Mouse (Mus musculus): ENCODE results near the gene Atg2a.
"Not testable (repeated sequence)": the region's sequence is repeated elsewhere in the genome, so short reads cannot be mapped to it uniquely, and the experiment has no call there.

Atg2a gene

GRCm38 (mm10) chr19:6297641-6298040 is 56.2 kb downstream of the Atg2a start:
- no peak for DNase-seq

GRCm38 (mm10) chr19:6299003-6299402 is 57.5 kb downstream of the Atg2a start:
- no peak for DNase-seq

GRCm38 (mm10) chr19:6299450-6300267 is 58.2 kb downstream of the Atg2a start:
- DNase-seq: no peak

- peak; percentile 28 for DNase-seq
Observed at GRCm38 (mm10) chr19:6300402-6300841, 59.0 kb downstream of the Atg2a start.

GRCm38 (mm10) chr19:6302114-6302513 is 60.6 kb downstream of the Atg2a start:
- no peak for DNase-seq

- DNase-seq: no peak
Observed at GRCm38 (mm10) chr19:6302522-6302921, 61.1 kb downstream of the Atg2a start.

GRCm38 (mm10) chr19:6303831-6304230 is 62.4 kb downstream of the Atg2a start:
- DNase-seq: no peak

GRCm38 (mm10) chr19:6304787-6305516 is 63.5 kb downstream of the Atg2a start:
- peak; percentile 91 for DNase-seq

- no peak for DNase-seq
Observed at GRCm38 (mm10) chr19:6305517-6306115, 64.1 kb downstream of the Atg2a start.

GRCm38 (mm10) chr19:6306137-6306551 is 64.7 kb downstream of the Atg2a start, which contains the start of gene Cdc42bpg:
Cdc42bpg (plus strand) TSS chr19:6306456.
- peak; percentile 86 for DNase-seq

- peak; percentile 84 for DNase-seq
Observed at GRCm38 (mm10) chr19:6306586-6306985, 65.1 kb downstream of the Atg2a start.

GRCm38 (mm10) chr19:6307733-6308531 is 66.5 kb downstream of the Atg2a start:
- DNase-seq: no peak

- no peak for DNase-seq
Observed at GRCm38 (mm10) chr19:6310181-6310580, 68.7 kb downstream of the Atg2a start.

GRCm38 (mm10) chr19:6311783-6312182 is 70.3 kb downstream of the Atg2a start:
- DNase-seq: not testable (repeated sequence)
